Mouse (Mus musculus): Measurements from ENCODE around the gene Cars.
"Not testable (repeated sequence)": the region's sequence is repeated elsewhere in the genome, so short reads cannot be mapped to it uniquely, and the experiment has no call there.

Cars gene

DNA sequence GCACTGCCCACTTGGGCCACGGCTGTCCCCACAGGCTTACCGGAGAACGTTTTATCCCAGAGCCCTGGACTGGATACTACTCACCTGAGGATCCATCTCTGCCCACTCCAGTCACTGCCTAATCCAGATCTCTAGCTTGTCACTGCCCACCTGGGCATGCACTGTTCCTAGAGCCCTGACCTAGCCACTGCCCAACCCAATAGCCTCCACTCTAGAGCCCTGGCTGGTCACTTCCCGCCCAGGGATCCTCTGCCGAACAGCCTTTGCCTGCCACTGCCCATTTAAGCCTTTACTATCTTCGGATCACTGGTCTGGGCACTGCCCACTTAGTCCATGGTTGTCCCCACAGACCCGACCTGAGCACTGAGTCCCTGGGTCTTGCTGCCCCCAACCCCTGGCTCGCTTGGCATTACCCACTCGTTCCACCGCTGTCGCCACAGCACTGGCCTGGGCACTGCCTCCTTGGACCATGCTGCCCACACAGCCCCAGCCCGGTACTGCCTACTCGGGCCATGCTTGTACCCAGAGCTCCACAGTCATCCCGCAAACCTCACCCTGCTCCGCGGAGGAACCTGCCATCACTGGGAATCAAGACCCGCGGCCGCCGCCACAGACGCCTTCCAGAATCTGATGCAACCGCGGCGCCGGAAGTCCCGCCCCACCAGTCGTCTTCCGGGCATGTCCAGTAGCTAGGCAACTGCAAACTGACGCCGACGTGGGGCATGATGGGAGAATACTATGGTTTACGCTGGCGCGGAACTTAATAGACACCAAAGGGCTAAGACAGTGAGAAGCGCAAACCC is at the start of gene Cars:
Cars (minus strand) TSS at position 663 of the 803 bp plus-strand sequence.
- DNase-seq (ENCODE audit: extremely low spot score, low read depth, low spot score) = peak; percentile 89

DNA sequence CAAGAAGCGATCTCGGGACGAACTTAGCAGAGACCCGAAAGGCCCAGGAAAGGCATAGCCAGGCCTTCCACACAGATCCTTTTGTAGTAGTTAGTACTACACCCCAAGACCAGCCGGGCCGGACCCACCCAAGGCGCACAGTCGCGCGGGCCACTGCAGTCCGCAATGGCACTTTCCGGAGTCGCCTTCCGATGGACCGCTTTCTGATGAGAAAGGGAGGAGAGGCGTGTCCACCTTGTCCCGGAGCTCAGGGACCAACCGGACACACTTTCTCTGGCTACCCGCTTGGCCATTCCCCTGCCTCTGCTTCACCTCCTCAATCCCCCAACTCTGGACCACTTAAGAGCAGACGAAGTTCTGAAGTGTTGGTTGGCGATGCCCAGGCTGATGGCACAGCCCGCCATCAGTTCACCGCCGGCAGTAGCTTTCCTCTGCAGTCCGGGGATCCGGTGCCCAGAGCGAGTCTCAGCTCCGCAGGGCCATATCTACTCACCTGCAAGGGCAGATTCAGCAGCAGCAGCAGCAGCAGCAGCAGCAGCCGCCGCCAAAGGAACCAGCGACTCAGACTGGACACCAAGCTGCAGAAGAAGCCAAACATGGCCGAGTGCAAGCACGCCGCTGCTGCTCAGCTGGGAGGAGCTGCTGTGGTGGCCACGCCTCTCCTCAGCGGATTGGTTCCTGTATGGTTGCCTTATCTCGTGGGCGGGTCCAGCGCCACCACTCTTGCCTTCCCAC is 49.3 kb upstream of the Cars start, which contains the start of gene Tnfrsf22:
Tnfrsf22 (minus strand) TSS at position 628 of the 735 bp plus-strand sequence.
- DNase-seq (ENCODE audit: extremely low spot score, low read depth, low spot score) = peak; percentile 37

- DNase-seq (ENCODE audit: extremely low spot score, low read depth, low spot score) = not testable (repeated sequence)
Measured at GRCm38 (mm10) chr7:143643949-143644348, 44.1 kb upstream of the Cars start.

DNA sequence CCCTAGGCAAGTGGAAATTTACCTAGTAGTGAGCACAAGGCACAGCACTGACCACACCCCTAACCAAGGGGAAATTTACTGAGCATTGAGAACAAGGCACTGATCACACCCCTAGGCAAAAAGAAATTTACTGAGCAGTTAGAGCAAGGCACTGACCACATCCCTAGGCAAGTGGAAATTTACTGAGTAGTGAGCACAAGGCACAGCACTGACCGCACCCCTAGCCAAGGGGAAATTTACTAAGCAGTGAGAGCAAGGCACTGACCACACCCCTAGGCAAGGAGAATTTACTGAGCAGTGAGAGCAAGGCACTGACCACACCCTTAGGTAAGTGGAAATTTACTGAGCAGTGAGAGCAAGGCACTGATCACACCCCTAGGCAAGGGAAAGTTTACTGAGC is 36.8 kb upstream of the Cars start:
- DNase-seq (ENCODE audit: extremely low spot score, low read depth, low spot score) = no peak

DNA sequence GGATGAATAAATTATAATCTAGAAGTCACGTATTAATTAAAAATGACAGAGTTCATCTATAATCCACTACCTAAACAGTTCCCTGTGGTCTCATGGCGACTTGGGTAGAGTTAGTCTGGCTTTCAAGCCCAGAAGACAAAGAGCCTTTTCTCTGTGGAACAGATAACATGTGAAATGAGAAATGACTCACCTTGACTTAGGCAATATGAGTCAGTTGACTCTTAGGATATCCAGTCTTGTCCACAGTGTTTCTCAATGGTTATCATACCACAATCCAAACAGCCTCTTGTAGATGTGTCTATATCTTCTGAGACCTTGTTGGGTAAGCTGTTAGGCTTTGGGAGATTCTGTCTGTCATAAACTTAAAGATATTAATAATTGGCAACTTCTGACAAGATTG is 31.6 kb upstream of the Cars start:
- no peak for DNase-seq (ENCODE audit: extremely low spot score, low read depth, low spot score)

GRCm38 (mm10) chr7:143629501-143629900 is 29.6 kb upstream of the Cars start:
- DNase-seq (ENCODE audit: extremely low spot score, low read depth, low spot score) = no peak

DNA sequence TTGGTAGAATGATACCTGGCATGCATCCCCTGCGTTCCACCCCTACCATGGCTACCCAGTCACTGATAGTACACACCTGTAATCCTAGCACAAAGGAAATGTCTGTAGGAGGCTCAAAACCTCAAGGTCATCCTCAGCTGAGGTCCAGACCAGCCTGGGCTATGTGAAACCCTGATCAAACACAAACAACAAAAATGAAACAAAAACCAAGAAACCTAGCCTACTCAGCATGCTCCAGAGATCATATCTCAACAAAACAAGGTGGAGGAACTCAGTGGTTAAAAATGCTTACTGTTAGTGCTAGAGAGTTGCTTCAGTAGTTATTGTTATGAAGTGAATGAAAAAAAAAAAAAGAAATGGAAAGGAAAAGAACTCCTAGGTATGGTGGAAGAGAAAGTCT is 28.6 kb upstream of the Cars start, which contains the start of gene Tnfrsf26:
Tnfrsf26 (minus strand) TSS at position 183 of the 400 bp plus-strand sequence.
- no peak for DNase-seq (ENCODE audit: extremely low spot score, low read depth, low spot score)

DNA sequence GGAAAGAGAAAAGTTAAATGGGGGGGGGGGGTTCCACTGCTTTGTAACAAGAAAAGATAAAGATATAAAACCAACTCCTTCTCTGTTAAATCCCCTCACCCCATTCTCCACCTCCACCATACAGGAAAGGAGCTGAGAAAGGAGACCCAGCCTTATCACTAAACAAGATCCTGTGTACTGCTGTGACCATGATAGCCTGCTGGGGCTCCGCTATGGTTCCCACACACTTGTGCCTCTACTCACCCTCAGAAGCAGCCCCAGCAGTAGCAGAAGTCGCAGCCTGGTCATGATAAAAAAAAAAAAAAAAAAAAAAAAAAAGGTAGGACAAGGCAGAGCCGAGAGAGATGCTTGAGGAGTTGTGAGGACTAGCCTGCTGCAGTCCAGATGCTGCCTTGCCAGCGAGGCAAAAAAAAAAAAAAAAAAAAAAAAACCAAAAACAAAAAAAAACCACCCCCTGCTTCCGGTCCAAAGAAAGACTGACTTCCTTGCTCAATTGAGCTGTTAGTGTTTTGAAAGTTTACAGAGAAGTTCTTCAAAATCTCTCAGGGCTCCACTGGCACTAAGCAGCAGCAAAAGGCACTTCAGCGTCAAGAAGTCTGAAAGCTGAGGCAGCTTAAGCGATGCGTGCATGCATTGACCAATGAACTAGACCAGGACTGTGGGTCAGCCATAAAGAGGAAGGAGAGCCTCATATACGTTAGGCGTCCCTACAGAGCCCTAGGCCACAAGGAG is 27.8 kb upstream of the Cars start:
- no peak for DNase-seq (ENCODE audit: extremely low spot score, low read depth, low spot score)

GRCm38 (mm10) chr7:143626178-143626577 is 26.3 kb upstream of the Cars start:
- DNase-seq (ENCODE audit: extremely low spot score, low read depth, low spot score) = no peak

- no peak for DNase-seq (ENCODE audit: extremely low spot score, low read depth, low spot score)
Measured at GRCm38 (mm10) chr7:143625151-143625550, 25.3 kb upstream of the Cars start.

- DNase-seq (ENCODE audit: extremely low spot score, low read depth, low spot score) = no peak
Measured at GRCm38 (mm10) chr7:143624561-143624960, 24.7 kb upstream of the Cars start.

DNA sequence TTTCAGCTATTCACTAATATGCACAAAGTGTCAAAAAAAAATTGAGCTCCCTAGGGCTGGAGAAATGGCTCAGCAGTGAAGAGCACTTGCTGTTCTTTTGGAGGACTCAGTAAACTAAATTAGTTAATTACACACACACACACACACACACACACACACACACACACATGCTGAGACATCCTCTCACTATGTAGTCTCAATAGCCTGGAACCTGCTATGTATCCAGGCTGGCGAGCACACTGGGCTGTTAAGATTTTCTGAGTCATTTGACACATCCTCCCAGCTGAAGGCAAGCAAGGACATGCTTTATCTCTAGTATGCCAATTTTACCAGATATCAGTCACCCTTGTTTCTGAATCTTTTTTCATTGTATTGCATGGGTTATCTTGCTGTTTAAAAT is 21.1 kb upstream of the Cars start:
- DNase-seq (ENCODE audit: extremely low spot score, low read depth, low spot score) = no peak

GRCm38 (mm10) chr7:143614404-143615135 is 14.7 kb upstream of the Cars start:
- DNase-seq (ENCODE audit: extremely low spot score, low read depth, low spot score) = no peak

- no peak for DNase-seq (ENCODE audit: extremely low spot score, low read depth, low spot score)
Measured at GRCm38 (mm10) chr7:143612215-143612614, 12.3 kb upstream of the Cars start.

DNA sequence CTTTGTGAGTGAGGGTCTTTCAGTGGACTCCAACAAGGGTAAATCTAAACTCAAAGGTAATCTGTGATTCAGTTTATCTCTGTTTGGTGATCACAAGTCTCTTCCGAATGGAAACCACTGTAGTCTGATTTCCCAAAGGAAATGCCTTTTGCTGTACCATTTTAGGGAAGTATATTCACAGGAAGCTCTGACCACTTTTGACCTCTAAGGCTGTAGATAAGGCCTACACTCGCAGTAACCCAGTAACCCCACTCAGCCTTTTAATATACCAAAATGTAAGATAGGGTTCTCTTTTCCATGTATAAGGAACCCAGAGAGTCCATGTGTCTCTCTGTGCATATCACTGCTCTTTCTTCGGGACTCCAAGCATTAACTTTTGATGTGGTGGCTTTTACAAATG is 5.4 kb upstream of the Cars start:
- no peak for DNase-seq (ENCODE audit: extremely low spot score, low read depth, low spot score)

- DNase-seq (ENCODE audit: extremely low spot score, low read depth, low spot score) = no peak
Measured at GRCm38 (mm10) chr7:143604889-143605288, 5.0 kb upstream of the Cars start.

GRCm38 (mm10) chr7:143601705-143602104 is 1.8 kb upstream of the Cars start:
- DNase-seq (ENCODE audit: extremely low spot score, low read depth, low spot score) = no peak

DNA sequence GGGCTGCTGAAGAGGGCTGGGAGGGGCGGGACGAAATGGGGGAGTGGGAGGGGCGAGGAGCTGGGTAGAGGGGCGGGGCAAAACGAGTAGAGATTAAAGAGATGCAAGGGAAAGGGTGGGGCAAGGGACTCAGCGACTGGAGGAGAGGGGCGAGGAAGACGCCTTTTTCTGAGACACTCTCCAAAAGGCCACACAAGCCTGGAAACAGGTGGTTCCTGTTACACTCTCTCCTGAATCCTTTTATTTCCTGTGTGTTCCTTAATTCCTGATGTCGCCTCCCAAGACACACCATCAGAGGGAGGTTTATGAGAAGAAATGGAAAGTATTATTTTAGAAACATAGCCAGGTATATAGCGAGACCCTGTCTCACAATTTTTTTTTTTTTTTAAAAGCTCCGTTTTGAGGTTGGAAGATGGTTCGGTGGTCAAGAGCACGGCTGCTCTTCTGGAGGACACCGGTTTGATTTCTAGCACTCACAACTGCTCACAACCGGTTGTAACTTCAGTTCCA is 396 bp upstream of the Cars start:
- no peak for DNase-seq (ENCODE audit: extremely low spot score, low read depth, low spot score)

DNA sequence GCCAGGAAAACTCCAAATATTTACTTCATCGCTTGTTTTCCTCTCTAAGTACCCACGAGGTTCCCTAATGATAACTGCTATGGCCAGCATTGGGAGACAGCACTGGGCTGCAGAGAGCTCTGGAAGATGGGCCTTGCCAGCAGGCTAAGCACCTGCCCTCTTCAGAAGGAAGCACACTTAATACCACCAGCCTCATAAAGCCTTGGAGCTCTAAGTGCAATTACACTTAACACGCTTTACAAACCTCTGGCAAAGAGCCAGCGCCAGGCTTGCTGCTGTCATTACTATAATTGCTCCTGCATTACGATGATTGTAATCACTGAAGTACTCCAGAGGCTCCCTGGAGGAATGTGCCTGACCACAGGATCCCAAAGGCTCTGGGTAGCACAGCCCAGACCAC is 5.0 kb downstream of the Cars start:
- no peak for DNase-seq (ENCODE audit: extremely low spot score, low read depth, low spot score)

- DNase-seq (ENCODE audit: extremely low spot score, low read depth, low spot score) = no peak
Measured at GRCm38 (mm10) chr7:143592255-143592654, 7.6 kb downstream of the Cars start.

DNA sequence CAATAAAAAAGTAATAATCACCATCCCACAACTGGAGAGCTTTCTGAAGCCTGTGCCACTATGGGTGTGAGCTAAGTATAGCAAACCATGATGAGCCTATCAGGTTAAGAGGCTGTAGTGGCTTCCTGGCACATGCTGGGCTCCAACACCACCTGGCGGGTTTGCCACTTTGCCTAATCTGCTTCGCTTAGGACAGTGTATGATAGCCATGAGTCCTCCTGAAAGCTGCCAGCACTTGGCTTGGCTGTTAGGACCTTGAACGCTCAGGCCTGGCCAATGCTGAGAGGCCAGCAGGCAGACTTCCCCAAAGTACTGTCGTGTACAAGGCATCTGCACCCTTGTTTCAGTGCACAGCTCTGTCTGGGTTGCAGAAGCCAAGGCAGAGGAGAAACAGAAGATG is 11.9 kb downstream of the Cars start:
- DNase-seq (ENCODE audit: extremely low spot score, low read depth, low spot score) = no peak
